Mouse (Mus musculus) cerebellum, adult 2 months (tissue): ENCODE data around the gene Cdkn1a. TPM values are rescaled to one million over a fixed set of nuclear protein-coding genes. Genes with fewer than 3 reads are reported as not detected.
"Not testable (repeated sequence)": the region's sequence is repeated elsewhere in the genome, so short reads cannot be mapped to it uniquely, and the experiment has no call there.

ENCODE experiments used
- DNase-seq, 2 experiments: peaks; one replicate each; pipeline ENCODE4 v3.0.0; 2021
- H3K27ac ChIP-seq: fragments of 200-500 bp; 2 replicates; pipeline ENCODE4 v1.5.1; 2012; ENCODE audit warnings: low read length, control low read depth, inconsistent platforms; ENCODE audit not compliant: insufficient read depth
- H3K27me3 ChIP-seq: fragments of 200-500 bp; 2 replicates; pipeline ENCODE4 v1.6.1; 2012; ENCODE audit warnings: inconsistent platforms, mild to moderate bottlenecking, low read length, moderate library complexity; ENCODE audit not compliant: control insufficient read depth, insufficient read depth
- H3K4me1 ChIP-seq: fragments of 200-500 bp; 2 replicates; pipeline ENCODE4 v1.6.1; 2011; ENCODE audit warnings: low read length; ENCODE audit not compliant: control insufficient read depth, insufficient read depth
- H3K4me3 ChIP-seq: fragments of 200-500 bp; replicated peaks from 2 replicates; pipeline ENCODE3; 2011; ENCODE audit warnings: mild to moderate bottlenecking, low read depth, low read length, control low read depth; ENCODE audit not compliant: insufficient read depth
- CTCF ChIP-seq: fragments of 200-500 bp; IDR thresholded peaks from 2 replicates; pipeline ENCODE4 v1.5.1; 2011; ENCODE audit warnings: low read depth, mild to moderate bottlenecking, control low read depth, low read length, moderate library complexity, borderline replicate concordance; ENCODE audit not compliant: insufficient read depth
- POLR2A ChIP-seq: fragments of 200-500 bp; IDR thresholded peaks from 2 replicates; pipeline ENCODE4 v1.6.1; 2011; ENCODE audit warnings: low read length, control low read depth, borderline replicate concordance; ENCODE audit not compliant: insufficient read depth
- WGBS: fragments of 180-500 bp; shearing (Covaris S2); methylation state at CpG from one replicate; pipeline ENCODE4 v1.1.7; 2018; 5-methylcytosine and 5-hydroxymethylcytosine counted together
- polyA plus RNA-seq: library from polyadenylated mRNA; depleted of rRNA; stranded (reverse); fragments of >200 nt; gene quantifications from 2 replicates; pipeline ENCODE4 v1.2.3, GENCODE M21; 2012

Cdkn1a gene
- polyA plus RNA-seq, 1 experiment, result 12.6 TPM

GRCm38 (mm10) chr17:29062119-29063035 is 28.4 kb upstream of the Cdkn1a start:
- H3K4me3 ChIP-seq, result no peak overlapping the region
- TF ChIP-seq POLR2A (no peak), CTCF (no peak)
- H3K27me3 ChIP-seq, result no peaks in the 10 kb centered on the region
- H3K4me1 ChIP-seq, result peaks cover 32% of the 10 kb centered on the region
- no peak for DNase-seq
- WGBS, result 46% methylated on average over 13 of the region's 13 CpGs
- H3K27ac ChIP-seq, result no peak overlapping the region

- DNase-seq, result peak in 1 of 2 experiments; percentile 65
- 31% methylated on average over 8 of the region's 8 CpGs for WGBS
- peaks cover 25% of the 10 kb centered on the region for H3K4me1 ChIP-seq
- TF ChIP-seq CTCF (no peak), POLR2A (no peak)
- H3K27me3 ChIP-seq, result no peaks in the 10 kb centered on the region
- no peak overlapping the region for H3K4me3 ChIP-seq
- H3K27ac ChIP-seq, result no peak overlapping the region
These were observed 27.4 kb upstream of the Cdkn1a start for GRCm38 (mm10) chr17:29063121-29063987.

- 92% methylated on average over 2 of the region's 2 CpGs for WGBS
- Histone ChIP-seq H3K27me3 (no peaks in the 10 kb centered on the region), H3K4me3 (no peak overlapping the region), H3K4me1 (peaks cover 19% of the 10 kb centered on the region), H3K27ac (no peak overlapping the region)
- TF ChIP-seq POLR2A (no peak), CTCF (no peak)
- no peak for DNase-seq
These were observed 26.8 kb upstream of the Cdkn1a start for GRCm38 (mm10) chr17:29063988-29064285.

GRCm38 (mm10) chr17:29065245-29065940 is 25.4 kb upstream of the Cdkn1a start:
- TF ChIP-seq CTCF, result no peak
- TF ChIP-seq POLR2A, result no peak
- no peaks in the 10 kb centered on the region for H3K27me3 ChIP-seq
- DNase-seq, result no peak
- no peak overlapping the region for H3K27ac ChIP-seq
- H3K4me3 ChIP-seq, result no peak overlapping the region
- WGBS, result 96% methylated on average over 21 of the region's 21 CpGs
- H3K4me1 ChIP-seq, result peaks cover 19% of the 10 kb centered on the region

GRCm38 (mm10) chr17:29065971-29066370 is 24.8 kb upstream of the Cdkn1a start:
- DNase-seq, result no peak
- H3K27me3 ChIP-seq, result no peaks in the 10 kb centered on the region
- TF ChIP-seq CTCF (no peak), POLR2A (no peak)
- H3K27ac ChIP-seq, result no peak overlapping the region
- no peak overlapping the region for H3K4me3 ChIP-seq
- H3K4me1 ChIP-seq, result peaks cover 19% of the 10 kb centered on the region
- WGBS, result 96% methylated on average over 3 of the region's 3 CpGs

- H3K4me3 ChIP-seq, result not testable (repeated sequence)
- 63% methylated on average over 3 of the region's 3 CpGs for WGBS
These were observed 23.4 kb upstream of the Cdkn1a start for GRCm38 (mm10) chr17:29067416-29067815.

GRCm38 (mm10) chr17:29067847-29068246 is 22.9 kb upstream of the Cdkn1a start:
- no peak overlapping the region for H3K27ac ChIP-seq
- WGBS, result 70% methylated on average over 5 of the region's 5 CpGs
- peaks cover 12% of the 10 kb centered on the region for H3K4me1 ChIP-seq
- no peak for DNase-seq
- H3K4me3 ChIP-seq, result no peak overlapping the region
- TF ChIP-seq POLR2A (no peak), CTCF (no peak)
- no peaks in the 10 kb centered on the region for H3K27me3 ChIP-seq

More at GRCm38 (mm10) chr17:29067416-29067815, 23.4 kb upstream of the Cdkn1a start:
- DNase-seq, H3K27me3 ChIP-seq, H3K27ac ChIP-seq: not testable (repeated sequence)
- H3K4me1 ChIP-seq, result peaks cover 16% of the 10 kb centered on the region
